Mouse (Mus musculus) C2C12 (cell line): ENCODE measurements around the gene Sdk1. TPM values are rescaled to one million over a fixed set of nuclear protein-coding genes. Genes with fewer than 3 reads are reported as not detected.

Experiments used
- H3K27me3 ChIP-seq: one replicate; pipeline ENCODE4 v1.6.1; 2011; ENCODE audit not compliant: control insufficient read depth, insufficient read depth, insufficient read length
- H3K36me3 ChIP-seq: one replicate; pipeline ENCODE4 v1.6.1; 2011; ENCODE audit not compliant: control insufficient read depth, insufficient read depth
- H3K4me3 ChIP-seq: one replicate; pipeline ENCODE4 v1.5.1; 2011; ENCODE audit warnings: mild to moderate bottlenecking, control low read depth; ENCODE audit not compliant: poor library complexity, insufficient read depth, severe bottlenecking
- H3K79me2 ChIP-seq: one replicate; pipeline ENCODE4 v1.6.1; 2011; ENCODE audit not compliant: control insufficient read depth, insufficient read depth
- H3K79me3 ChIP-seq: one replicate; pipeline ENCODE4 v1.6.1; 2011; ENCODE audit warnings: low read depth, control low read depth
- H3ac ChIP-seq: one replicate; pipeline ENCODE3; 2011; ENCODE audit warnings: low read depth; ENCODE audit not compliant: control insufficient read depth, insufficient read length
- CEBPB ChIP-seq: IDR thresholded peaks from one replicate; pipeline ENCODE4 v1.6.1; 2011; ENCODE audit warnings: low read depth, mild to moderate bottlenecking, control low read depth, moderate library complexity
- CTCF ChIP-seq: IDR thresholded peaks from one replicate; pipeline ENCODE4 v1.5.1; 2011; ENCODE audit not compliant: control insufficient read depth, insufficient read depth, insufficient read length
- FOSL1 ChIP-seq: IDR thresholded peaks from one replicate; pipeline ENCODE4 v1.8.0; 2011; ENCODE audit warnings: mild to moderate bottlenecking, low read length; ENCODE audit not compliant: poor library complexity, insufficient read depth, severe bottlenecking
- MAX ChIP-seq: IDR thresholded peaks from one replicate; pipeline ENCODE4 v1.6.1; 2011; ENCODE audit warnings: mild to moderate bottlenecking, control low read depth
- MYOD1 ChIP-seq: IDR thresholded peaks from one replicate; pipeline ENCODE4 v1.6.1; 2011; ENCODE audit warnings: low read depth; ENCODE audit not compliant: control insufficient read depth, insufficient read length
- MYOG ChIP-seq: IDR thresholded peaks from one replicate; pipeline ENCODE4 v1.6.1; 2011; ENCODE audit not compliant: control insufficient read depth, insufficient read length; ENCODE audit errors: extremely low read depth
- USF1 ChIP-seq: IDR thresholded peaks from one replicate; pipeline ENCODE4 v1.6.1; 2011; ENCODE audit warnings: low read depth, mild to moderate bottlenecking, control low read depth, moderate library complexity
- polyA plus RNA-seq: library from polyadenylated mRNA; unstranded; fragments of >200 nt; fragmentation: generic; extraction: Trizol; gene quantifications from one replicate; pipeline ENCODE4 v1.2.1, GENCODE M21; 2012; ENCODE audit warnings: missing spikeins

The Sdk1 gene
- polyA plus RNA-seq, 1 experiment: 0.61 TPM

GRCm38 (mm10) chr5:142071322-142071721 lies 830.0 kb downstream of the Sdk1 start:
- no peaks in the 10 kb centered on the region for H3K79me3 ChIP-seq
- TF ChIP-seq USF1 (no peak), CTCF (no peak), FOSL1 (no peak), MYOD1 (no peak), CEBPB (no peak), MYOG (no peak)
- no peaks in the 10 kb centered on the region for H3K36me3 ChIP-seq
- no peak overlapping the region for H3K4me3 ChIP-seq
- no peaks in the 10 kb centered on the region for H3K27me3 ChIP-seq
- no peaks in the 10 kb centered on the region for H3K79me2 ChIP-seq
- H3ac ChIP-seq: no peak overlapping the region

- no peak for TF ChIP-seq FOSL1
- no peak for TF ChIP-seq MYOG
- TF ChIP-seq MAX: no peak
- no peak for TF ChIP-seq MYOD1
- no peak for TF ChIP-seq CEBPB
- TF ChIP-seq CTCF: no peak
- TF ChIP-seq USF1: no peak
- Histone ChIP-seq H3K79me3 (no peaks in the 10 kb centered on the region), H3K79me2 (no peaks in the 10 kb centered on the region), H3K27me3 (no peaks in the 10 kb centered on the region), H3K36me3 (no peaks in the 10 kb centered on the region), H3ac (no peak overlapping the region), H3K4me3 (no peak overlapping the region)
These were observed 832.6 kb downstream of the Sdk1 start for GRCm38 (mm10) chr5:142073901-142074300.

- Histone ChIP-seq H3ac (no peak overlapping the region), H3K4me3 (no peak overlapping the region), H3K79me2 (no peaks in the 10 kb centered on the region), H3K36me3 (no peaks in the 10 kb centered on the region), H3K27me3 (no peaks in the 10 kb centered on the region), H3K79me3 (no peaks in the 10 kb centered on the region)
- no peak for TF ChIP-seq CTCF
- TF ChIP-seq CEBPB: no peak
- no peak for TF ChIP-seq FOSL1
- TF ChIP-seq MYOG: no peak
- no peak for TF ChIP-seq MYOD1
- no peak for TF ChIP-seq USF1
- no peak for TF ChIP-seq MAX
These were observed 833.5 kb downstream of the Sdk1 start for GRCm38 (mm10) chr5:142074561-142075500.

GRCm38 (mm10) chr5:142080661-142081060 lies 839.4 kb downstream of the Sdk1 start:
- TF ChIP-seq CEBPB: no peak
- TF ChIP-seq FOSL1: no peak

GRCm38 (mm10) chr5:142081076-142081475 lies 839.8 kb downstream of the Sdk1 start:
- no peak for TF ChIP-seq MAX
- TF ChIP-seq USF1: no peak
- no peak for TF ChIP-seq CTCF
- no peak for TF ChIP-seq CEBPB
- no peak for TF ChIP-seq FOSL1
- TF ChIP-seq MYOD1: no peak
- no peak for TF ChIP-seq MYOG
- no peaks in the 10 kb centered on the region for H3K27me3 ChIP-seq
- no peaks in the 10 kb centered on the region for H3K36me3 ChIP-seq
- H3K4me3 ChIP-seq: no peak overlapping the region
- no peaks in the 10 kb centered on the region for H3K79me3 ChIP-seq
- no peak overlapping the region for H3ac ChIP-seq
- no peaks in the 10 kb centered on the region for H3K79me2 ChIP-seq

More at GRCm38 (mm10) chr5:142080661-142081060, 839.4 kb downstream of the Sdk1 start:
- Histone ChIP-seq H3K27me3 (no peaks in the 10 kb centered on the region), H3K79me3 (no peaks in the 10 kb centered on the region), H3K4me3 (no peak overlapping the region), H3K36me3 (no peaks in the 10 kb centered on the region), H3ac (no peak overlapping the region), H3K79me2 (no peaks in the 10 kb centered on the region)

GRCm38 (mm10) chr5:142096377-142096841 lies 855.1 kb downstream of the Sdk1 start:
- Histone ChIP-seq H3K4me3 (no peak overlapping the region), H3K27me3 (no peaks in the 10 kb centered on the region), H3K36me3 (no peaks in the 10 kb centered on the region), H3K79me2 (no peaks in the 10 kb centered on the region), H3K79me3 (no peaks in the 10 kb centered on the region), H3ac (no peak overlapping the region)
- TF ChIP-seq MYOD1: no peak
